Mouse (Mus musculus) limb, embryonic 13.5 days (tissue): Measurements from ENCODE around the gene Zfhx3. TPM values are rescaled to one million over a fixed set of nuclear protein-coding genes. Genes with fewer than 3 reads are reported as not detected.

Experiments
- ATAC-seq: fragments of 200-750 bp; cut with Nextera tagmentation; 2 replicates; pipeline ENCODE4 v1.8.0; 2017; ENCODE audit warnings: low read depth, moderate number of reproducible peaks, moderate TSS enrichment; ENCODE audit not compliant: low FRiP score
- H3K27ac ChIP-seq: fragments of 300-500 bp; sonication (generic); 2 replicates; pipeline ENCODE4 v1.5.1; 2015; ENCODE audit warnings: inconsistent platforms, mild to moderate bottlenecking, moderate library complexity
- H3K27me3 ChIP-seq: fragments of 300-500 bp; sonication (generic); 2 replicates; pipeline ENCODE4 v1.6.1; 2015; ENCODE audit warnings: mild to moderate bottlenecking, inconsistent platforms
- H3K36me3 ChIP-seq: fragments of 300-500 bp; sonication (generic); 2 replicates; pipeline ENCODE4 v1.6.1; 2015; ENCODE audit warnings: inconsistent platforms, mild to moderate bottlenecking, moderate library complexity
- H3K4me1 ChIP-seq: fragments of 300-500 bp; sonication (generic); 2 replicates; pipeline ENCODE4 v1.6.1; 2015; ENCODE audit warnings: inconsistent platforms
- H3K4me2 ChIP-seq: fragments of 300-500 bp; sonication (generic); replicated peaks from 2 replicates; pipeline ENCODE4 v1.6.1; 2015; ENCODE audit warnings: inconsistent platforms, mild to moderate bottlenecking, moderate library complexity
- H3K4me3 ChIP-seq: fragments of 300-500 bp; sonication (generic); 2 replicates; pipeline ENCODE4 v1.5.1; 2015; ENCODE audit warnings: moderate library complexity, mild to moderate bottlenecking, inconsistent platforms
- H3K9ac ChIP-seq: fragments of 300-500 bp; sonication (generic); 2 replicates; pipeline ENCODE4 v1.6.1; 2015; ENCODE audit warnings: mild to moderate bottlenecking, inconsistent platforms
- H3K9me3 ChIP-seq: fragments of 300-500 bp; sonication (generic); 2 replicates; pipeline ENCODE4 v1.6.1; 2016; ENCODE audit warnings: inconsistent platforms
- WGBS: fragments of 180-500 bp; shearing (Covaris S2); methylation state at CpG from one replicate; pipeline ENCODE4 v1.1.7; 2015; 5-methylcytosine and 5-hydroxymethylcytosine counted together
- polyA plus RNA-seq: library from polyadenylated mRNA; unstranded; fragments of >200 nt; fragmentation: Nextera tagmentation; extraction: Ambion mirVana; gene quantifications from 2 replicates; pipeline ENCODE4 v1.2.1, GENCODE M21; 2015

The Zfhx3 gene
- polyA plus RNA-seq, 1 experiment from 2014 or later = 44.1 TPM

DNA sequence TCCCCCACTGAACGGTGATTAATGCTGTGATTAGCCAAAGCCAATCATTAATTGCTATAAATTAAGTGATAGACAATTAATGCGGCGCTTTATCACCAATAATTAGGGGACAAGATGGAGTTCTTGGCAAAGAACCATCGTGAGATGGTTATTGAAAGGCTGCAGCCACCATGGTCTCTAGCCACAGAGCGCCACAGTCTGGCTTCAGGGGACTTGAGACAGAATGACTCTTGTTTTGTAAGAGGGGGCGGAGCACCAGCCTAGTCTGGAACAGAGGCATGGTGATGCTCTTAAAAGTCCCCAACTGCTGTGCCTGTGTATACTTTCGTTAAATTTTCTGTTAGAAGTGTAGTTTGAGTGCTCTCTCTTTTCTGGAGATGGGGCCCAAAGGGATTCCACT lies 977.7 kb downstream of the Zfhx3 start:
- no peak overlapping the region for H3K27ac ChIP-seq
- H3K4me1 ChIP-seq = peaks cover 32% of the 10 kb centered on the region
- no peaks in the 10 kb centered on the region for H3K27me3 ChIP-seq
- H3K4me3 ChIP-seq = no peak overlapping the region
- ATAC-seq = no peak
- H3K36me3 ChIP-seq = peaks cover 21% of the 10 kb centered on the region
- no peak overlapping the region for H3K4me2 ChIP-seq
- WGBS = 85% methylated on average over 7 of the region's 7 CpGs
- H3K9me3 ChIP-seq = no peaks in the 10 kb centered on the region
- H3K9ac ChIP-seq = no peak overlapping the region

DNA sequence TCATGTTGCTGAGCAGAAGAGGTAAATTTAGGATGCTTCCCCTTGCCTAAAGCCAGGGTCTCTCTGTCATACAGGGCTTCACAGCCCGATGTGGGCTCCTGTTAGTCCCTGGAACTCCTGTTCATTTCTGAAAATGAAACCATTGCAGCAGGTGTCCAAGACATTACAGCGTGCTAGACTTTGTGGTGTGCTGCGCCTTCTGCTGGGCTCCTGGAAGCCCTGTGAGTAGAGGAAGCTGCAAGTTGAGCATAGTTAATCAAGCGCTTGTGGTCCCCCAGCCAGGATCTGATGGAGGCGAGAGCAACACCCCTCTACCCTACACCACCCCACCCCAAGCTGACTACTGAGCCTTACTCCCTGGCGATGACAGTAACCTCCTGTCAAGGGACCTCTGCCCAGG lies 980.7 kb downstream of the Zfhx3 start:
- Histone ChIP-seq H3K27me3 (no peaks in the 10 kb centered on the region), H3K4me3 (no peak overlapping the region), H3K4me2 (no peak overlapping the region), H3K9me3 (no peaks in the 10 kb centered on the region), H3K4me1 (peaks cover 45% of the 10 kb centered on the region), H3K9ac (no peak overlapping the region), H3K36me3 (peaks cover 12% of the 10 kb centered on the region), H3K27ac (no peak overlapping the region)
- 85% methylated on average over 6 of the region's 6 CpGs for WGBS
- no peak for ATAC-seq

DNA sequence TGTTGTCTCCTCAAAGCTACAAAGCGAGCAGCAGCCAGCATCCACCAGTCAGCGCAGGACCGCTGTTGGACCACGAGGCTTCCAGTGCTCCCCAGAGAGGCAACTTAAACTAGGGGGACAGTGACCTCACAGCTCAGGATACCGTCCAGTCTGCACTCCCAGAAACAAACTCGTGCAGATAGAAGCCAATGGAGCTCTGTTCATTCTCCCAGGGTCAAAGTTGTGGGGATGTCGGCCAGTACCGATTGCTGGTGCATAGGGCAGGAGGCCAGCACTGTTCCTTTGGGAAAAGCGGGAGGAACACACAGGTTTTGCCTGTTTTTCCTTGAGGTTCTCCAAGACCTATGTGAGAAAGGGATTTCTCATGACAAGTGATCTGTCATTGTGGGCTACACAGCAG lies 982.1 kb downstream of the Zfhx3 start:
- ATAC-seq = no peak
- WGBS = 89% methylated on average over 9 of the region's 9 CpGs
- Histone ChIP-seq H3K36me3 (peaks cover 12% of the 10 kb centered on the region), H3K27ac (no peak overlapping the region), H3K27me3 (no peaks in the 10 kb centered on the region), H3K4me1 (peaks cover 42% of the 10 kb centered on the region), H3K4me3 (no peak overlapping the region), H3K9me3 (no peaks in the 10 kb centered on the region), H3K4me2 (no peak overlapping the region), H3K9ac (no peak overlapping the region)

DNA sequence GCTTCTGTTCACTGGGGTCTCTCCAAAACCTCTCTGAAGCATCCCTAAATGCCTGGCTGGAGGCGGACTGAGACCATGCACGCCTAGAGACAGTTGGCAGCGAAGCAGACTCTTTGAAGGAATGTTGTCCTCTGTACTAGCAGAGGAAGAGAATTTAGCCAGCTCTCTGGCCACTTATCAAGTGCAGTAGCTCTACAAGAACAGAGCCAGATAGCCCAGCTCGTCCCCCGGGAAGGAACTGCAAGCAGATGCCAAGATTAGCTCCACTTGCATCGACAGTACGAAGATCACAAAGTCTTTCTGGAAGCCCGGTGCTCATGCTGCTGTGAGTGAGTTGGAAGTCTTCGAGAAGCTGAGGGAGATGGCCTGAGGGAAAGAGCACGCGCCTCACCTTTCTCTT lies 983.7 kb downstream of the Zfhx3 start:
- no peak for ATAC-seq
- Histone ChIP-seq H3K9me3 (no peaks in the 10 kb centered on the region), H3K4me2 (no peak overlapping the region), H3K9ac (no peak overlapping the region), H3K4me3 (no peak overlapping the region), H3K27me3 (no peaks in the 10 kb centered on the region), H3K27ac (no peak overlapping the region; the same call in 1 of the 2 replicates), H3K4me1 (peaks cover 42% of the 10 kb centered on the region), H3K36me3 (peaks cover 12% of the 10 kb centered on the region)
- 57% methylated on average over 11 of the region's 11 CpGs for WGBS

DNA sequence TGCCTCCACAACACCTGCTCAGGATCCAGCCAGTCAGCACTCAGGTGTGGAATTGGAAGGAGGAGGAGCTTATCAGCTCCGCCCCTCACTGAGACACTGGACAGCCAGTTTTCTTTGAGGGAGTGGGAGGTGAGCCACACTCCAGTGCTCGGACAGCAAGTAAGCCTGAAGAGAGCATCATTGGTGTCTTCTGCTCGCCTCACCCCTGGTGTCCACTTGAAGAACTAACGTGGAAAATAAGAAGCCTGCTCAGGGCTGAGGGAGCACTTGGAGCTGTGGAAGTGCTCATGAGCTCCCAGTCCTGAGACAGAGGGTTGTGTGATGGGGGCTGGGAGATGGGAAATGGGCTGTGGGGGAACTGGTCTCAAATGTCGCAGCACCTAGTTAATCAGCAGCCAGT lies 988.2 kb downstream of the Zfhx3 start:
- peaks cover 32% of the 10 kb centered on the region for H3K4me1 ChIP-seq
- H3K9ac ChIP-seq = no peak overlapping the region
- peaks cover 36% of the 10 kb centered on the region for H3K36me3 ChIP-seq
- no peak overlapping the region for H3K4me2 ChIP-seq
- WGBS = 64% methylated on average over 5 of the region's 5 CpGs
- H3K27me3 ChIP-seq = no peaks in the 10 kb centered on the region
- no peak overlapping the region for H3K27ac ChIP-seq
- ATAC-seq = peak; percentile 8; the same call in 1 of the 2 replicates
- no peaks in the 10 kb centered on the region for H3K9me3 ChIP-seq
- H3K4me3 ChIP-seq = no peak overlapping the region

DNA sequence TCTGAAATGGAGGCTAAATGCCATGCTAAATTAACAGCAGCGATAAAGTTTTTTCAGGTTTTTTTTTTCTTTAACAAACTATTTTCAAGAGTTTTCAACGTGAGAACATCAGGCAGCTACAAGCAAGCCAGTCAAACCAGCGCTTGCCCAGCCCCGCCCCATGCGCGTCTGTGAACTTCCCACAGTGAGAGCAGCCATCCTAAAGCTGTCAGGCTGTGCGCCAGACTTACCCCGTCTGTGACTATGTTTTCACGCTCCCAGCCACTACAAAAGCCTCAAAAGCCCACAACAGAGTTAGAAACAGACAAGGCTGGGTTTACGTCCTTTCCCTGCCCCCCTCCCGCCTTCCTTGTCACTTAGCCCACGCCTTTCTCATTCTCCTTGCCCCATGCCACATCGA lies 989.4 kb downstream of the Zfhx3 start:
- no peaks in the 10 kb centered on the region for H3K9me3 ChIP-seq
- 66% methylated on average over 13 of the region's 13 CpGs for WGBS
- peaks cover 37% of the 10 kb centered on the region for H3K36me3 ChIP-seq
- H3K27me3 ChIP-seq = no peaks in the 10 kb centered on the region
- H3K4me1 ChIP-seq = peaks cover 31% of the 10 kb centered on the region
- H3K4me3 ChIP-seq = no peak overlapping the region
- H3K9ac ChIP-seq = no peak overlapping the region
- H3K27ac ChIP-seq = no peak overlapping the region
- H3K4me2 ChIP-seq = no peak overlapping the region
- no peak for ATAC-seq

DNA sequence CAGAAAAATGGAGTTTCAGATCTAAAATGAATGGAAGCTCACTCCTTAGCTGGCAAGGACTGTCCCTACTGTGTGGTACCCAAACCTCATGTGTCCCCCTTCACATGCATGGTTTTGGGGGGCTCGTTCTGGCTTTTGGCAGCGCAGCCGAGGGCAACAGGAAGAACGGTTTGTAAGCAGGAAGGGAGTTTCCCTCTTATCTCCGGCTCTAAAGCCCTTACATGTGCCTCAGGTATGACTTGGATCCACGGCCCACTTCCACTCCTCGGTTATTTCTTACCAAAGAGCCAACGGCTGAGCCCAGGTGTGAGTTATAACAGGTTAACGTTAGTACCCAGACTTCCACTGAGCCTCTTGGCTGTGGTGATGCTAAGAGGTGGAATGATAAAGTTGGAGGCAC lies 990.3 kb downstream of the Zfhx3 start:
- peaks cover 44% of the 10 kb centered on the region for H3K36me3 ChIP-seq
- no peaks in the 10 kb centered on the region for H3K9me3 ChIP-seq
- H3K9ac ChIP-seq = no peak overlapping the region
- H3K27me3 ChIP-seq = no peaks in the 10 kb centered on the region
- no peak overlapping the region for H3K4me2 ChIP-seq
- H3K4me3 ChIP-seq = no peak overlapping the region
- H3K4me1 ChIP-seq = peaks cover 24% of the 10 kb centered on the region
- ATAC-seq = no peak
- 92% methylated on average over 9 of the region's 9 CpGs for WGBS
- no peak overlapping the region for H3K27ac ChIP-seq

DNA sequence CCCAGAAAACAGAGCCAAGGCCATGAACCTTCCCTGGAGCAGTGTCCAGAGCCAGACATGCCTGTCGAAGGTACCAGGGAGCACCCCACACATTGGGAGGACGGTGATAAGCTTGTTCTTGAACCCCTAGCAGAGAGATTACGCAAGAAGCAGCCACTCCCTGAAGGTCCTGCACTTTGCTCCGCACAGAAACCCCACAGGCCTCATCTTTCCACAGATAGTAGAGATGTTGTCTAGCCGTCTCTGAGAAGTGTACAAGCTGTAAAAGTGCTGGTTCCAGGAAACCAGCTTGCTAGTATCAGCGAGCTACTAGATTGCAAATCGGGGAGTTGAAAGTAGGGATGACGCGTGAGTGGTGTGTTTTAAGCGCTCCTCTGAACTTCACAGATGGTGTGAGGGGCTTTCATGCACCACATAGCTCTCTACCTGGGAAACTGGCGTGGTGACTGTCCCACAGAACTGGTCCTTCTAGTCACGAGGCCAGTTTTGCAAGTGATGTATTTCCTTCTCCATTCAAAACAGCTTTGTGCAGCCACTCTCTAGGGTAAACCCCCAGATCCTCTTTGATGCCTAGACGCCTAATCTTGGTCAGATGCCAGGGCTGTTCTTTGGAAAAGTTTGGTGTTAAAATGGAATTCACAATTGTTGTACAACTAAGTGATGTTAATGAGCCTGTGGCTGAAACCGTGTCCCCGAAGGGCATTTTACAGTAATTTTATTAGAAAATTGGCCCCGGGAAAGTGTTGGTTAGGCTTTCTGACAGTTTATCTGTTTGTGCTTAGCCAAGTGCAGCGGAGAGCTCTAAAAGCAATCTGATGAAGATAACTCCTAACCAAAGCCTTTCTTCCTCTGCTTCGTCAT lies 993.6 kb downstream of the Zfhx3 start:
- Histone ChIP-seq H3K4me3 (no peak overlapping the region), H3K27me3 (no peaks in the 10 kb centered on the region), H3K4me2 (no peak overlapping the region), H3K36me3 (peaks cover 73% of the 10 kb centered on the region), H3K9ac (no peak overlapping the region), H3K9me3 (no peaks in the 10 kb centered on the region), H3K27ac (peak overlapping the region; percentile 52; the same call in 1 of the 2 replicates), H3K4me1 (peaks cover 16% of the 10 kb centered on the region)
- ATAC-seq = no peak
- WGBS = 74% methylated on average over 18 of the region's 18 CpGs

DNA sequence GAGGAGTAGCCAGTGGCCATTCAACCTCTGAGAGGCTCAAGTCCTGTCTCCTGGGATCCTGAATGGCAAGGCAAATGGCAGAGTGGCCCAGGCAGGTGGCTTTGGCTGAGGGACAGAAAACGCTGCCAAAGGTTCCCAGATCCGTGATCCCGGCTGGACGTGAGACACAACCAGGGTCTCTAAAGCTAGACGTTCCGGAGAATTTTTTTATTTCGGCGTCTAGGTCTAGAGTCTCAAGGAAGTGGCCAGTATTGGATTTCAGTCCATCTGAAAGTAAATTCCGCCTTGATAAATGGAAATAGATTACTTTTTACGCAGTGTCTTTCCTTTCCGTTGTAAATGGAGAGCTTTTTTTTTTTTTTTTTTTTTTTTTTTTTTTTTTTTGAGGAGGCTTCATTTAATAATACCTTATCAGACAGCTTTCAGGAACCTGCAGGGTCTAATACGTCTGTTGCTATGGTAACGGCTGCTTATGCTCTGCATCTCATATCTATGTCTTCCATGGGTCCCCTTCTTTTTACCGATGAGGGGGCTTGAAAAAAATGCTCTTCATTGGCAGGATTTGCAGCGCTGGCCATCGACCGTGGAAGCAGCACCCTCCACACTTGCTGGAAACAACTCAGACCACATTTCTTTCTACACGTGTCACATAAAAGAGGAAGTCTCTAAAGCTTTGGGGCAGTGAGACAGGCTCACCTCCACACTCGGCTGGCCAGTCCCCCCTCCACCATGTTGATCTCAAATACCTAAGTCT lies 994.4 kb downstream of the Zfhx3 start:
- WGBS = 81% methylated on average over 19 of the region's 19 CpGs
- no peak for ATAC-seq
- Histone ChIP-seq H3K27ac (peak overlapping the region; percentile 52; the same call in 1 of the 2 replicates), H3K4me2 (no peak overlapping the region), H3K4me1 (peaks cover 14% of the 10 kb centered on the region), H3K9ac (no peak overlapping the region), H3K27me3 (no peaks in the 10 kb centered on the region), H3K9me3 (no peaks in the 10 kb centered on the region), H3K4me3 (no peak overlapping the region), H3K36me3 (peaks cover 81% of the 10 kb centered on the region)

DNA sequence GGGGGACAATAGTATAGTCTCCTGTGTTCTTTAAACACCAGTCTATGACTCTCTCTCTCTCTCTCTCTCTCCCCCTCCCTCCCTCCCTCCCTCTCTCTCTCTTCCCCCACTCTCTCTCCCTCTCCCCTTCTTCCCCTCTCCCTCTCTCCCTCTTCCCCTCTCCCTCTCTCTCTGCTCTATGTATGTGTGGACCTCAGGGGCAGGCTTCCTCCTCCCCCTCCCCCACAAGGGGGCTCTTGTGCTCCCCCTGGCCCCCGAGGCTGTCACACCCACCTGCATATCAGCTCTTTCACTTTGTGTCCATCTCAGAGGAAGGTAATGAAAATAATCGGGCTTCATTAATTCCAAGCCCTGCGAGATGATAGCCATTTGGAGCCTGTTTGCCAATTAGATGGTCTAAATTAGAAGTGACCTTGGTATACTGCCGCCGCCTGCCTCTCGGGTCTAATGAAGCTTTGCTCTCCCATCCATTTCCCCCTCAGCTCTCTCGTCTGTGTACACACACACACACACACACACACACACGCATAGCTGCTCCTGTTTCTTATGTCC lies 995.5 kb downstream of the Zfhx3 start:
- H3K27me3 ChIP-seq = no peaks in the 10 kb centered on the region
- no peak overlapping the region for H3K9ac ChIP-seq
- H3K4me2 ChIP-seq = no peak overlapping the region
- no peak overlapping the region for H3K4me3 ChIP-seq
- no peak overlapping the region for H3K27ac ChIP-seq
- peaks cover 86% of the 10 kb centered on the region for H3K36me3 ChIP-seq
- no peak for ATAC-seq
- H3K9me3 ChIP-seq = no peaks in the 10 kb centered on the region
- 61% methylated on average over 8 of the region's 8 CpGs for WGBS
- peaks cover 12% of the 10 kb centered on the region for H3K4me1 ChIP-seq

DNA sequence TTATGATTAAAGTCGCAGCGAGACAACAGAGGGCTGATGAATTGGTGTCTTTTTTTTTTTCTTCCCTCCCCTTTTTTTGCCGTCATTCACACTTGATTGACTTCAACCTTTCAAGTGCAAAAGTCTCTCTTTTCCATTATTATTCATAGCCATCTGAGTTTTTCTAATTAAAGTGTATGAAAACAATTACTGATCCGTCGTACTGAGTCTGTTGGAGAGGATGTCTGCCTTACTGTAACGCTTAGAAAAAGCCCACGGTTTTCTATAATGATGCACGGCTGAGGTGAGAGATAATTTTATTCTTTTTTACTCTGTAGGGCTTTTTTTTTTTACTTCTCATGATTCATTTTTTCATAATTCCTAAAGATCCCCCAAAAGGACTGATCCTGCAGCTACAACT lies 1000.2 kb downstream of the Zfhx3 start:
- no peak overlapping the region for H3K4me2 ChIP-seq
- H3K36me3 ChIP-seq = peaks cover 86% of the 10 kb centered on the region
- H3K27me3 ChIP-seq = no peaks in the 10 kb centered on the region
- WGBS = 71% methylated on average over 8 of the region's 8 CpGs
- no peak for ATAC-seq
- H3K9ac ChIP-seq = no peak overlapping the region
- no peak overlapping the region for H3K27ac ChIP-seq
- peaks cover 9% of the 10 kb centered on the region for H3K9me3 ChIP-seq
- peaks cover 9% of the 10 kb centered on the region; the same call in 1 of the 2 replicates for H3K4me1 ChIP-seq
- H3K4me3 ChIP-seq = no peak overlapping the region

DNA sequence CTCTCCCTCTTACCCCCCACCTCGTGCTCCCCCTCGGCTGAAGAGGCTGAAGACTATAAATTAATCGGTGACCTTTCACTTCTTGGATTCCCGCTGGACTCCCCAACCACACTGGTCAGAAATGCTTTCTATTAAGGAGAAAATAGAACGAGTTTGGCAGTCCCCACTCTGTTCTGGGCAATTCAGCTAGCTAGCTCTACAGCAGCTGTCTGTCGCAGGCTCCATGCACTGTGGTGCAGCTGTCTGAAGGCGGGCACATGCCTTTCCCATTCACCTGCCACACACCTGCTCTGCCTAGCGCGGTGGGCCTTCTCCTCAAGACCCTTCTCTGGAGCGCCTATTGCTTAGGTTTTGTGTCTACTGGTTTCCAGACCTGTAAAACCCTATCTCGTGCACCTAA lies 1000.7 kb downstream of the Zfhx3 start:
- no peak overlapping the region for H3K9ac ChIP-seq
- no peak for ATAC-seq
- WGBS = 64% methylated on average over 11 of the region's 11 CpGs
- no peak overlapping the region for H3K4me2 ChIP-seq
- peaks cover 13% of the 10 kb centered on the region for H3K9me3 ChIP-seq
- H3K36me3 ChIP-seq = peaks cover 86% of the 10 kb centered on the region
- no peak overlapping the region for H3K4me3 ChIP-seq
- H3K27me3 ChIP-seq = no peaks in the 10 kb centered on the region
- peaks cover 9% of the 10 kb centered on the region; the same call in 1 of the 2 replicates for H3K4me1 ChIP-seq
- no peak overlapping the region for H3K27ac ChIP-seq
